Mouse (Mus musculus): Measurements from ENCODE around the gene Ganc.

GRCm38 (mm10) chr2:120465397-120465785 is 61.7 kb downstream of the Ganc start:
- TF ChIP-seq CTCF (IDR thresholded peaks at IDR 0.05; ENCODE audit: borderline replicate concordance, extremely low read depth, insufficient read depth, insufficient read length) (no peak), POLR2A (IDR thresholded peaks at IDR 0.05; ENCODE audit: borderline replicate concordance, extremely low read depth, insufficient read depth, insufficient read length, poor library complexity, severe bottlenecking) (no peak)
